Mouse (Mus musculus): ENCODE data around the gene Aipl1. TPM values are rescaled to one million over a fixed set of nuclear protein-coding genes. Genes with fewer than 3 reads are reported as not detected.

Gene Aipl1
- 0.29 TPM in 2 replicates for polyA plus RNA-seq (2015; fragmentation: Nextera tagmentation; extraction: Ambion mirVana)

DNA sequence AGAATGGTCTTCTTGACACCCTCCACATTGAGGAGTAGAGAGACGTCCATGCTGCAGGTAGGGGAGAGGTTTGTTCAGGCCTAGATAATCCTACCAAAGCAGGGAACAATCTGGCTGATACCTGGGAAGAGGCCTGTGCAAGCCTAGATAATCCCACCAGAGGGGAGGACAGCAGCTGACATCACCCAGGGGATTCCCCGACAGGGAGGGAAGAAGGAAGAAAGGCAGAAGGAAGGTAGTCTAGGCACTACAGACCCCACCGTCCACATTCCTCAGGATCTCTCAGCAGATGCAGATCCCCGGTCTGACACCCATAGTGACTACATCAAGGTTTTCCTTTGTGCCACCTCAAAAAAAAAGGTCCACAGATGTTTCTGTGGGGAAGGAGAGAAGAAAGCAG is at the start of gene Aipl1:
Gene Aipl1 (minus strand): TSS at position 101 of the 400 bp plus-strand sequence.
- no peak for ATAC-seq
- no peak within 1 kb of the TSS for H3K4me2 ChIP-seq (ENCODE audit: low read depth, low read length)
- H3K27me3 ChIP-seq (replicated peaks; ENCODE audit: control insufficient read depth, insufficient read depth, low read length): no peaks in the 10 kb centered on the region
- no peaks in the 10 kb centered on the region for H3K36me3 ChIP-seq (ENCODE audit: control insufficient read depth, insufficient read depth, low read length)
- H3K9ac ChIP-seq (ENCODE audit: low read depth, low read length): no peak within 1 kb of the TSS
- no peak within 1 kb of the TSS for H3K27ac ChIP-seq (ENCODE audit: low read length)
- no peak within 1 kb of the TSS for H3K4me3 ChIP-seq (ENCODE audit: low read length)
- no peaks in the 10 kb centered on the region for H3K9me3 ChIP-seq (ENCODE audit: control insufficient read depth, low read length)
- peaks cover 6% of the 10 kb centered on the region; the same call in 1 of the 2 replicates for H3K4me1 ChIP-seq (ENCODE audit: control insufficient read depth, insufficient read depth, low read length)
- WGBS: 63% methylated on average over 4 of the region's 4 CpGs

DNA sequence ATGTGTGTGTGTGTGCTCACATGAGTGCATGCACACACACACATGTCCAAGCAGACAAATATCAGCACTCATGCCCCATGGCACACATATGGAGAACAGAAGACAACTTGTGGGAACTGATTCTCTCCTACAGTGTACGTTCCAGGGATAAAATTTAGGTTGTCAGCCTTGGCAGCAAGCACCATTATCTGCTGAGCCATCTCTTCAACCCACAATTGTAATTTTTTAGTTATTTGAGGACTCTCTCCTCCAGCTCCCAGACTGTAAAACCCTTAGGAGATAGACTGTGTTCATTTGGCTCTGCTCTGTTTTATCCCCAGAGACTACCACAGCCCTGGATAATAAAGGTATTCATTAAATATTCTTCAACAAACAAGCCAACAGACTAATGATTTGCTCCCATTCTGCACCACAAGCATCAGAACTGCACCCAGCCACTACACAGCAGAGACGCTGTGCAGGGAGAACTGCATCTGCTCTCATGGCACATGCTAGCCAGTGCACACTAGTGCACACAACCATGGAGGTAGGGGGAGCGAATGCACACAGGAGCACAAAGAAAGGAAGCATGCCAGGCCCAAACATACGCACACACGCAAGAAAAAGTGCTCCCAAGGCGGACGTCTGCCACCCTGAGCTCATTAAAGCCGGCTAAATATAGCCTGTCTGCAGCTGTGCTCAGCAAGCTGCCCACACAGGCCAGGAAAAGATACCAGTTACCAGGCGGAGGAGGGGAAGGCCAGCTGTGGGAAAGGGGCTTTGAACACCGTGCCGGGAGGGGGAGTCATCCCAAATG is 49.1 kb upstream of the Aipl1 start:
- Histone ChIP-seq H3K4me2 (ENCODE audit: low read depth, low read length) (no peak overlapping the region), H3K27me3 (replicated peaks; ENCODE audit: control insufficient read depth, insufficient read depth, low read length) (no peaks in the 10 kb centered on the region), H3K4me1 (ENCODE audit: control insufficient read depth, insufficient read depth, low read length) (peaks cover 5% of the 10 kb centered on the region; the same call in 1 of the 2 replicates), H3K4me3 (ENCODE audit: low read length) (no peak overlapping the region), H3K36me3 (ENCODE audit: control insufficient read depth, insufficient read depth, low read length) (no peaks in the 10 kb centered on the region), H3K9me3 (ENCODE audit: control insufficient read depth, low read length) (no peaks in the 10 kb centered on the region), H3K27ac (ENCODE audit: low read length) (no peak overlapping the region), H3K9ac (ENCODE audit: low read depth, low read length) (no peak overlapping the region)
- ATAC-seq: no peak
- 53% methylated on average over 11 of the region's 11 CpGs for WGBS

DNA sequence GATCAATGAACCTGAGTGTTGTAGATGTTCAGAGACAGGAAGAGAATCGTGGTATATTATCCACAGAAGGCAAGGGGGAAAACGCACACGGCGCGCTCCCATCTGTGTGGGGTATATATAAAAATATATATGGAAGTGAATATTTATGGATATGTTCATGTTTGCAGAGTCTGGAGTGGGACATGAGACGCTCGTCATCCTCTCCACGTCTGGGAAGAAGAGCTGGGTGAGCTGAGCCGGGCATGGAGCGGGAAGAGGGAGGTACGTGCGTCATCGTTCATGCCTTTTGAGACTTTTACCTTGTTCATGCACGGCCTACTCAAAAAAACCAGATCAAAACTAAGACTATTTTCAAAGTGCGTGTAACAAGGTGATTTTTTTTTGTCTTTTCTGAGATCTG is 47.0 kb upstream of the Aipl1 start:
- WGBS: 94% methylated on average over 15 of the region's 15 CpGs

DNA sequence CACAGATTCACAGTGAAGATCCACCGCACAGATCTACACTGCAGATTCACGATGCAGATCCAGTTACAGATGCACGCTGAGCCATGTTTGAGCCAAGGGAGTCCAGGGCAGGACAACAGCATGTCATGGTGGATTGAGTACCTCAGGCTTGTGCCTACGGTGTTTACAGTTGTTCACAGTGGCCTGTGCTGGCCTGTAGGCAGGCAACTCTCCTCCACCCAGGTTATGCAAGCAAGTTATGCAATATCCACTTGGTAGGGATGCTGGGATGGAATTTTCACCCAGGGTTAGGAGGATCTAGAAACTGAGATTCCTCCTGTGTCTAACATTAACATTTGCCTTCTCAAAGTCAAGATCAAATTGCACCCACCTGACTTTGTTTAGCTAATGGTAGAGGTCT is 45.3 kb upstream of the Aipl1 start:
- Histone ChIP-seq H3K4me3 (ENCODE audit: low read length) (no peak overlapping the region), H3K36me3 (ENCODE audit: control insufficient read depth, insufficient read depth, low read length) (no peaks in the 10 kb centered on the region), H3K4me2 (ENCODE audit: low read depth, low read length) (no peak overlapping the region), H3K9me3 (ENCODE audit: control insufficient read depth, low read length) (no peaks in the 10 kb centered on the region), H3K4me1 (ENCODE audit: control insufficient read depth, insufficient read depth, low read length) (peaks cover 5% of the 10 kb centered on the region; the same call in 1 of the 2 replicates), H3K27me3 (replicated peaks; ENCODE audit: control insufficient read depth, insufficient read depth, low read length) (no peaks in the 10 kb centered on the region), H3K27ac (ENCODE audit: low read length) (no peak overlapping the region), H3K9ac (ENCODE audit: low read depth, low read length) (no peak overlapping the region)
- ATAC-seq: no peak
- WGBS: 87% methylated on average over 4 of the region's 4 CpGs

More for the DNA sequence above, 47.0 kb upstream of the Aipl1 start:
- ATAC-seq: no peak
- H3K36me3 ChIP-seq (ENCODE audit: control insufficient read depth, insufficient read depth, low read length): no peaks in the 10 kb centered on the region
- no peak overlapping the region for H3K4me3 ChIP-seq (ENCODE audit: low read length)
- no peak overlapping the region for H3K9ac ChIP-seq (ENCODE audit: low read depth, low read length)
- no peak overlapping the region for H3K27ac ChIP-seq (ENCODE audit: low read length)
- peaks cover 5% of the 10 kb centered on the region; the same call in 1 of the 2 replicates for H3K4me1 ChIP-seq (ENCODE audit: control insufficient read depth, insufficient read depth, low read length)
- no peaks in the 10 kb centered on the region for H3K9me3 ChIP-seq (ENCODE audit: control insufficient read depth, low read length)
- no peaks in the 10 kb centered on the region for H3K27me3 ChIP-seq (replicated peaks; ENCODE audit: control insufficient read depth, insufficient read depth, low read length)
- no peak overlapping the region for H3K4me2 ChIP-seq (ENCODE audit: low read depth, low read length)

DNA sequence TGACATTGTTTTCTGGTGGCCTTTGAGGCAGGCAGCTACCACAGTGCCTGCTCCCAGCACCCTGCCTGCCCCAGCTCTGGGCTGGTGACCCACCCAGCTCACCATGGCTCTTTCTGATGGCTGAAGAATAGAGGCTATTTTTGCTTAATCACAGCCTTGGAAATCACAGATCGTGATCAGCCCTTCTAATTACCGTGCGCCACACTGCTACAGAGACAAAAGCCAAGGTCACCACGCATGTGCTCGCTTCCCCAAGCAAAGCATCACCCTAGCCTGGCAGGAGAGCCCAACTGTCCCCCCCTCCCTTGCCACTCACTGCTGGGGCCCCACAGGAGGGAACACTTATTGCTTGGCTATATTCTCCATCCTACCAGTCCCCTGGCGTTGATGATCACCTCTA is 43.2 kb upstream of the Aipl1 start:
- no peaks in the 10 kb centered on the region for H3K27me3 ChIP-seq (replicated peaks; ENCODE audit: control insufficient read depth, insufficient read depth, low read length)
- H3K9me3 ChIP-seq (ENCODE audit: control insufficient read depth, low read length): no peaks in the 10 kb centered on the region
- no peak overlapping the region for H3K4me2 ChIP-seq (ENCODE audit: low read depth, low read length)
- H3K4me3 ChIP-seq (ENCODE audit: low read length): no peak overlapping the region
- 82% methylated on average over 6 of the region's 6 CpGs for WGBS
- no peaks in the 10 kb centered on the region for H3K36me3 ChIP-seq (ENCODE audit: control insufficient read depth, insufficient read depth, low read length)
- no peaks in the 10 kb centered on the region for H3K4me1 ChIP-seq (ENCODE audit: control insufficient read depth, insufficient read depth, low read length)
- no peak for ATAC-seq
- H3K9ac ChIP-seq (ENCODE audit: low read depth, low read length): no peak overlapping the region
- H3K27ac ChIP-seq (ENCODE audit: low read length): no peak overlapping the region

DNA sequence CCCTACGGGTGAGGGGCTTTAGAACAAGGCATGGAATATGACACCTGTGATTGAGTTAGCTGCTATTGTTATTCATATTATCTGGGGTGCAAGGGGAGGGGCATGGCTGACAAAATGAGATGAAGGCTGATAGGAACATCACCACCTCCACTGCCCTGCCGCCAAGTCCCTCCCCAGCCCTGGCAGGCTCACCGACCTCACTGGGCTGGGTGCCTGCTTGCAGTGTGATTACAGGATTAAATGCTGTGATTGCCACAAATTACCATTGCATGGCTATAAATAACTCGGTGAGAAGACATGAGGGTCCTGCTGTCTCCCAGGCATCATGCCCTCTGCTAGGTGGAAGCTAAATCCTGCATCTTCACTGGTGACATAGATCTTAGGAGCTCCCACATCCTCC is 41.3 kb upstream of the Aipl1 start:
- Histone ChIP-seq H3K4me3 (ENCODE audit: low read length) (no peak overlapping the region), H3K27ac (ENCODE audit: low read length) (no peak overlapping the region), H3K36me3 (ENCODE audit: control insufficient read depth, insufficient read depth, low read length) (no peaks in the 10 kb centered on the region), H3K9me3 (ENCODE audit: control insufficient read depth, low read length) (no peaks in the 10 kb centered on the region), H3K4me2 (ENCODE audit: low read depth, low read length) (no peak overlapping the region), H3K4me1 (ENCODE audit: control insufficient read depth, insufficient read depth, low read length) (no peaks in the 10 kb centered on the region), H3K9ac (ENCODE audit: low read depth, low read length) (no peak overlapping the region), H3K27me3 (replicated peaks; ENCODE audit: control insufficient read depth, insufficient read depth, low read length) (no peaks in the 10 kb centered on the region)
- no peak for ATAC-seq
- 52% methylated on average over 4 of the region's 4 CpGs for WGBS

DNA sequence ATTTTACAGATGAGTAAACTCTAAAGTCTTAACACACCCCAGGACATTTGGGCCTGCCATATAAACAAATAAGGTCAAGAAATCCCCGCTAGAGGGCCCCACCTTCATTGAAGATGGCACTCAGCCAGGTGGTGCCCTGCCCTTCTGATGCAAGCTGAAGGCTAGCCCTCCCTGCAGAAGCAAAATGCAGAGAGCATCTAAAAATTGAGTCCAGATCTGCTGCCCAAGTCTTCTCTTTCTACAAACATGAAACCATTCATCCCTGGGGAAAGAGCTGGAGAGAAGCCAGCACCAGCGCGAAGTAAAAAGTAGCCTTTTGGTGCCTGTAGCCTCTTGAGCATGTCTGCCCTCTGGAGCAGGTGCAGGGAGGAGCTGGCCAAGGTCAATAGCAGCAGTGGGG is 40.7 kb upstream of the Aipl1 start:
- H3K4me2 ChIP-seq (ENCODE audit: low read depth, low read length): no peak overlapping the region
- 41% methylated on average over 3 of the region's 3 CpGs for WGBS
- no peaks in the 10 kb centered on the region for H3K4me1 ChIP-seq (ENCODE audit: control insufficient read depth, insufficient read depth, low read length)
- no peak overlapping the region for H3K9ac ChIP-seq (ENCODE audit: low read depth, low read length)
- no peak overlapping the region for H3K4me3 ChIP-seq (ENCODE audit: low read length)
- no peak overlapping the region for H3K27ac ChIP-seq (ENCODE audit: low read length)
- H3K36me3 ChIP-seq (ENCODE audit: control insufficient read depth, insufficient read depth, low read length): no peaks in the 10 kb centered on the region
- no peak for ATAC-seq
- H3K27me3 ChIP-seq (replicated peaks; ENCODE audit: control insufficient read depth, insufficient read depth, low read length): no peaks in the 10 kb centered on the region
- H3K9me3 ChIP-seq (ENCODE audit: control insufficient read depth, low read length): no peaks in the 10 kb centered on the region

DNA sequence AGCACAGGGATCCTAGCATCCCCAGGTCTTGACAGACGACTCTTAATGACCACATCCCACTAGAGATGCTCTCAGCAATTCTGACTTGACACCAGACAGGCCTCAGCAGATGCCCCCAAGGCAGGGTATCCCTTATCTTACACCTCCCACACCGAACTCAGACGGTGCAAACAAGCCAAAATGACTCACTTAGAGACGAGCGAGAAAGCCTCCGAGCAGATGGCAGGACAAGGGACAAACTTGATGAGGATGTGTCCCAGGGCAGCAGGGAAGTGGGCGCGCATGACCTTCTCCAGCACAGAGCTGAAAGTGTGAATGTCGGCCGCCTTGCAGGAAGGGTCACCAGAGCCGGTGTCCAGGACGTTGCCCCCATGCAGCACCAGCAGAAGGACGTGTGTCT is 36.9 kb upstream of the Aipl1 start:
- H3K36me3 ChIP-seq (ENCODE audit: control insufficient read depth, insufficient read depth, low read length): no peaks in the 10 kb centered on the region
- 80% methylated on average over 13 of the region's 13 CpGs for WGBS

DNA sequence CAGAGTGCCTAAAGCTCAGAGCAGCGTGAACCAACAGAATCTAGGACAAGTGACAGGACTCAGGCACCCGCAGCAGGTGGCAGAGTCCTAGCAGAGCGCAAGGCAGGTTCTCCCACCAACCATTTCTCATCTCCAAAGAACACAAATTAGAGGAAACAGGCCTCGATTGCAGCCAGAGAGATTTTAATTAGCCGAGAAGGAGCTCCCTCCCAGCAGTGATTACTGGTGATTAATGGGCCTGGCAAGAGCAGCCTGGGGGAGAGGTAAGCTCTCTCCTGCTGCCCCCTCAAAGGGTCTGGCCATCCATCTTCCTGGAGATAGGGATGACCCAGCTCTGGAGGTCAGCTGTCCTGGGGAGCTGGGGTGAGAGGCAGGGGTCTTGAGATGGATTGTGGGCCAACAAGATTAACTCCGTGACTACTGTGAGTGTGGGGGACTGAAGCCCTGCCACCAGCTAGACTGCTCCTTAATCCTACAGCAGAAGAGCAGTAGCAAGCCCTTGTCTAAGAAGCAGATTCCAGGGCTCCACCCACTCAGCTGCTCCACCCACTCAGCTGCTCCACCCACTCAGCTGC is 35.1 kb upstream of the Aipl1 start:
- Histone ChIP-seq H3K27me3 (replicated peaks; ENCODE audit: control insufficient read depth, insufficient read depth, low read length) (no peaks in the 10 kb centered on the region; the same call in 1 of the 2 replicates), H3K36me3 (ENCODE audit: control insufficient read depth, insufficient read depth, low read length) (no peaks in the 10 kb centered on the region), H3K4me1 (ENCODE audit: control insufficient read depth, insufficient read depth, low read length) (no peaks in the 10 kb centered on the region), H3K27ac (ENCODE audit: low read length) (no peak overlapping the region), H3K9me3 (ENCODE audit: control insufficient read depth, low read length) (no peaks in the 10 kb centered on the region), H3K4me3 (ENCODE audit: low read length) (no peak overlapping the region), H3K4me2 (ENCODE audit: low read depth, low read length) (no peak overlapping the region), H3K9ac (ENCODE audit: low read depth, low read length) (no peak overlapping the region)
- 36% methylated on average over 6 of the region's 6 CpGs for WGBS
- no peak for ATAC-seq

More for the DNA sequence above, 36.9 kb upstream of the Aipl1 start:
- no peak overlapping the region for H3K4me2 ChIP-seq (ENCODE audit: low read depth, low read length)
- no peak overlapping the region for H3K9ac ChIP-seq (ENCODE audit: low read depth, low read length)
- H3K9me3 ChIP-seq (ENCODE audit: control insufficient read depth, low read length): no peaks in the 10 kb centered on the region
- H3K4me3 ChIP-seq (ENCODE audit: low read length): no peak overlapping the region
- no peak for ATAC-seq
- H3K4me1 ChIP-seq (ENCODE audit: control insufficient read depth, insufficient read depth, low read length): no peaks in the 10 kb centered on the region
- no peak overlapping the region for H3K27ac ChIP-seq (ENCODE audit: low read length)
- H3K27me3 ChIP-seq (replicated peaks; ENCODE audit: control insufficient read depth, insufficient read depth, low read length): no peaks in the 10 kb centered on the region
